Mouse (Mus musculus) midbrain, embryonic 12.5 days (tissue): Measurements from ENCODE around the gene Rbm12. TPM values are rescaled to one million over a fixed set of nuclear protein-coding genes. Genes with fewer than 3 reads are reported as not detected.
"Not testable (repeated sequence)": the region's sequence is repeated elsewhere in the genome, so short reads cannot be mapped to it uniquely, and the experiment has no call there.

Experiments
- ATAC-seq: fragments of 200-750 bp; cut with Nextera tagmentation; 2 replicates; pipeline ENCODE4 v1.8.0; 2017; ENCODE audit warnings: low read depth, moderate TSS enrichment, moderate library complexity; ENCODE audit not compliant: low FRiP score
- H3K27ac ChIP-seq: fragments of 300-500 bp; sonication (generic); replicated peaks from 2 replicates; pipeline ENCODE4 v1.5.1; 2016; ENCODE audit warnings: mild to moderate bottlenecking
- H3K27me3 ChIP-seq: fragments of 300-500 bp; sonication (generic); 2 replicates; pipeline ENCODE4 v1.6.1; 2016; ENCODE audit warnings: mild to moderate bottlenecking
- H3K36me3 ChIP-seq: fragments of 300-500 bp; sonication (generic); 2 replicates; pipeline ENCODE4 v1.6.1; 2016
- H3K4me1 ChIP-seq: fragments of 300-500 bp; sonication (generic); 2 replicates; pipeline ENCODE4 v1.6.1; 2016
- H3K4me2 ChIP-seq: fragments of 300-500 bp; sonication (generic); replicated peaks from 2 replicates; pipeline ENCODE4 v1.6.1; 2016; ENCODE audit warnings: mild to moderate bottlenecking, moderate library complexity
- H3K4me3 ChIP-seq: fragments of 300-500 bp; sonication (generic); 2 replicates; pipeline ENCODE4 v1.5.1; 2016; ENCODE audit warnings: mild to moderate bottlenecking
- H3K9ac ChIP-seq: fragments of 300-500 bp; sonication (generic); replicated peaks from 2 replicates; pipeline ENCODE4 v1.6.1; 2016; ENCODE audit warnings: mild to moderate bottlenecking, moderate library complexity
- H3K9me3 ChIP-seq: fragments of 300-500 bp; sonication (generic); 2 replicates; pipeline ENCODE4 v1.6.1; 2016; ENCODE audit warnings: mild to moderate bottlenecking
- WGBS: fragments of 180-500 bp; shearing (Covaris S2); methylation state at CpG from one replicate; pipeline ENCODE4 v1.1.7; 2016; 5-methylcytosine and 5-hydroxymethylcytosine counted together
- polyA plus RNA-seq: library from polyadenylated mRNA; unstranded; fragments of >200 nt; fragmentation: Nextera tagmentation; extraction: Ambion mirVana; gene quantifications from 2 replicates; pipeline ENCODE4 v1.2.1, GENCODE M21; 2016

Gene Rbm12
- polyA plus RNA-seq, 1 experiment from 2014 or later, result 47.4 TPM

- Histone ChIP-seq H3K9me3 (no peaks in the 10 kb centered on the region), H3K27ac (no peak overlapping the region), H3K4me2 (no peak overlapping the region), H3K4me1 (no peaks in the 10 kb centered on the region), H3K4me3 (no peak overlapping the region), H3K9ac (no peak overlapping the region), H3K27me3 (no peaks in the 10 kb centered on the region), H3K36me3 (peaks cover 11% of the 10 kb centered on the region)
- 93% methylated on average over 5 of the region's 5 CpGs for WGBS
- no peak for ATAC-seq
Observed at GRCm38 (mm10) chr2:156123731-156124130, 12.0 kb upstream of the Rbm12 start.

GRCm38 (mm10) chr2:156119566-156119965, 7.8 kb upstream of the Rbm12 start:
- H3K9me3 ChIP-seq, result no peaks in the 10 kb centered on the region
- ATAC-seq, result no peak
- no peak overlapping the region for H3K4me3 ChIP-seq
- no peak overlapping the region for H3K27ac ChIP-seq
- H3K36me3 ChIP-seq, result peaks cover 11% of the 10 kb centered on the region
- H3K4me2 ChIP-seq, result no peak overlapping the region
- no peaks in the 10 kb centered on the region for H3K27me3 ChIP-seq
- no peaks in the 10 kb centered on the region for H3K4me1 ChIP-seq
- H3K9ac ChIP-seq, result no peak overlapping the region

GRCm38 (mm10) chr2:156112080-156112423, 274 bp upstream of the Rbm12 start:
- 19% methylated on average over 5 of the region's 5 CpGs for WGBS
- Histone ChIP-seq H3K9ac (peak overlapping the region; percentile 96), H3K4me1 (peaks cover 11% of the 10 kb centered on the region), H3K4me2 (peak overlapping the region; percentile 53), H3K27ac (peak overlapping the region; percentile 81), H3K4me3 (peak overlapping the region; percentile 96)
- not testable (repeated sequence) for H3K36me3 ChIP-seq, ATAC-seq, H3K27me3 ChIP-seq, H3K9me3 ChIP-seq

DNA sequence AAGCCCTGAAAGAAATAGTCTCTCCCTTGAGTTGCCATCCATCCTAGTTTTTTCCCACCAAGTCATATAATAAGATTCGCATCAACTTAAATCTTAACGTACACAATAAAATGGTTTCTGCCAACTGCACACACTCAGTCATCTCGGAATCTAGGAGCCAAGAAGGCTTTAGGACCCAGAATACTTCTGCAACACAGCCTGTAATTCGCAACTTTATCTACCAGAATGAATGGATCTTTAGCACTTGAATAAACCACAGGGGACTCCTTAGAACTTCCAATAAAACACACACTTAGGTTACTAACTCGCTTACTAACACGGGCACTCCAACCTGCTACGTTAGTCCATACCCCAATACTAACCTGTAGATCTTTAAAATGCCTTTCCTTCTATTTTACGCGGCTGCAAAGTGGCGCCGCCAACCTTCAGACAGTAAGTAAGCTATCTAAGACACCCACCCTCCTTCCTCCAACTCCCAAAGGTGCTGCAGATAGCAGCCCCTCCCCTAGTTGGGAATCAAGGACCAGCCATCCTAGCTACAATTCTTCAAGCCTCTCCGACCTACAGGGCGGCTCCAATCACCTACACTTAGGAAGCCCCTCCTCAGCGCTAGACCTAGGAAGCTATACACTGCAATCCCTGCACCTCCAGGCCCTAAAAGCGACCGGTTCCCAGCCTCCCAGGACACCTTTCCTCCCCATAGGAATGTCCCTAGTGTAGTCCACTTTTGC, 986 bp downstream of the Rbm12 start:
- peak; percentile 69 for ATAC-seq
- Histone ChIP-seq H3K4me3 (peak overlapping the region; percentile 96), H3K9me3 (no peaks in the 10 kb centered on the region), H3K27ac (peak overlapping the region; percentile 81), H3K4me2 (peak overlapping the region; percentile 66), H3K36me3 (peaks cover 7% of the 10 kb centered on the region; the same call in 1 of the 2 replicates), H3K27me3 (no peaks in the 10 kb centered on the region), H3K9ac (peak overlapping the region; percentile 96), H3K4me1 (peaks cover 15% of the 10 kb centered on the region)
- WGBS, result under 1% methylated on average over 16 of the region's 16 CpGs

DNA sequence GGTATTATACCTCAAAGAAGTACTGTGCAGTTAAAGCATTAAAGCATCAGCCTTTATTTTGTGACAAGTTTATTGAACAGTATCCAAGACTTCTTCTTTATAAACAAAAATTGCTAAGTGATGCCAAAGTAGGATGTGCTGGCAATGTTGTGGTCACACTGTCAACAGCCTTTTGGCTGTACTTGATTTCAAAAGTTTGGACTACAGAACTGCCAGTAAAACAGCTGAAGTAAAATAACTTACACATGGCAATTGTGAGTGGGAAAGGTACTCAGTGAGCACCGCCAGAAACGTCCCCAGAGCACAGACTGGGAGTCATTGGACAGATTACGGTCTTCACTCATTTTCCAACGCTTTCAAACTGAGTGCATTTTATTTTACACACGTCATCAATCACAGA, 19.9 kb downstream of the Rbm12 start:
- Histone ChIP-seq H3K27me3 (no peaks in the 10 kb centered on the region), H3K9ac (no peak overlapping the region), H3K36me3 (peaks cover 23% of the 10 kb centered on the region), H3K27ac (no peak overlapping the region), H3K9me3 (no peaks in the 10 kb centered on the region), H3K4me2 (no peak overlapping the region), H3K4me1 (peaks cover 19% of the 10 kb centered on the region), H3K4me3 (no peak overlapping the region)
- WGBS, result 94% methylated on average over 5 of the region's 5 CpGs
- ATAC-seq, result no peak

GRCm38 (mm10) chr2:156089799-156090198, 22.0 kb downstream of the Rbm12 start:
- Histone ChIP-seq H3K27me3 (no peaks in the 10 kb centered on the region), H3K27ac (peak overlapping the region; percentile 58), H3K9ac (no peak overlapping the region), H3K4me1 (peaks cover 19% of the 10 kb centered on the region), H3K36me3 (0 out of 2 replicates have a peak, but pooled peaks cover 2% of the 10 kb centered on the region), H3K9me3 (no peaks in the 10 kb centered on the region), H3K4me2 (no peak overlapping the region), H3K4me3 (no peak overlapping the region)
- WGBS, result 54% methylated on average over 1 of the region's 1 CpGs
- ATAC-seq, result peak; percentile 65

DNA sequence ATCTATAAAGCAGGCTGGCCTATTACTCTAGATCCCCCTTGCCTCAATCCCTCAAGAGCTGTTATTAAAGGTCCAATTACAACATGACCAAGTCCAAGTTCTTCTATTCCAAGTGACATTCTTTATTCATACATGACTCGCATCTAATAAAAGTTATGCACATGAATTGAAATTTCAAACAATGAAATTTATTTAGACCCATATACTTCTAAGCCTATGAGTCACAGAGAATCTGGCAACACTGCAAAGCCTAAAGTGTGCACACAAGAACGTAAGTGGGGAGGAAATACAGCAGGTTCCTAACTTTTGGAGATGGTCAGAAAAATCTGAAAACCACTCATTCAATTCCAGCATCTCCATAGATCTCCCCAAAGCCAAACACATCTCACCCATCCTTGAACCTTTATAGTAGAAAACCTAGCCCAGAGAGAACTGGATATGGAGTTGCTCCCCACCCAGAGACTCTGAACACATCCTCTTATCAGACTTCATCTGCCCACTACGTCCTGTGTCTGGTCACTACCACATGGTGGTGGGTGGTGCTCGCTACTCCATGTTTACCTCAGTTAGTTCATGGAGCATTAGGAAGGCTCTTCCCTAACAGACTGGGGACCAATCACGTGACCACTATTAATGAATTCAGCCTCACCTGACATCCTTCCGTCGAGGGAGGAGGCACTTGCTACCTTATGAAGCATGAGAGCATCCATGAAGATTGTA, 24.2 kb downstream of the Rbm12 start:
- Histone ChIP-seq H3K36me3 (no peaks in the 10 kb centered on the region), H3K4me2 (no peak overlapping the region), H3K27ac (no peak overlapping the region), H3K27me3 (no peaks in the 10 kb centered on the region), H3K9me3 (no peaks in the 10 kb centered on the region), H3K4me1 (peaks cover 19% of the 10 kb centered on the region), H3K9ac (no peak overlapping the region), H3K4me3 (no peak overlapping the region)
- no peak for ATAC-seq
- 91% methylated on average over 7 of the region's 7 CpGs for WGBS

DNA sequence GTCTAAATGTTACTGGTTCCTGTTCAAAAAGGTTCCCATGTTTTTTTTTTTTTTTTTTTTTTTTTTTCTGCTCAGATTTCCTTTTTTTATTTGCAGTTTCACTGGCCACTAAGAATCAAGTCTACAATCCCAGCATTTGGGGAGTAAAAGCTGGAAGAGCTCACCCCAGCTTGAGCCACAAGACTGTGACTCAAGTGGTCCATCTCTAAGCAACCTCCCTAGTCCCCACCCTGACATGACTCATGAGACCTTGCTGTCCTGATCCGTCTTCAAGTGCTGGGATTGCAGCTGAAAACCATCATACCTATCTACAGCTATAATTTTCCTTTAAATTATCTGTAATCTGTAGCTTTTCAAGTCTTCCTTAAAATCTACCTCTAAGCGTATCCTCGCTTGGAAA, 27.2 kb downstream of the Rbm12 start:
- no peak overlapping the region for H3K9ac ChIP-seq

GRCm38 (mm10) chr2:156080391-156080790, 31.4 kb downstream of the Rbm12 start:
- Histone ChIP-seq H3K27ac (no peak overlapping the region), H3K9ac (no peak overlapping the region), H3K4me1 (0 out of 2 replicates have a peak, but pooled peaks cover 2% of the 10 kb centered on the region), H3K9me3 (no peaks in the 10 kb centered on the region), H3K4me3 (no peak overlapping the region), H3K36me3 (peaks cover 43% of the 10 kb centered on the region), H3K27me3 (no peaks in the 10 kb centered on the region), H3K4me2 (no peak overlapping the region)
- ATAC-seq, result no peak
- WGBS, result 93% methylated on average over 7 of the region's 7 CpGs

More for the DNA sequence above, 27.2 kb downstream of the Rbm12 start:
- no peak overlapping the region for H3K4me2 ChIP-seq
- 92% methylated on average over 3 of the region's 3 CpGs for WGBS
- H3K36me3 ChIP-seq, result peaks cover 1% of the 10 kb centered on the region; the same call in 1 of the 2 replicates
- ATAC-seq, result no peak
- H3K4me3 ChIP-seq, result no peak overlapping the region
- H3K9me3 ChIP-seq, result no peaks in the 10 kb centered on the region
- no peaks in the 10 kb centered on the region for H3K27me3 ChIP-seq
- peaks cover 6% of the 10 kb centered on the region for H3K4me1 ChIP-seq
- H3K27ac ChIP-seq, result no peak overlapping the region

GRCm38 (mm10) chr2:156079674-156080073, 32.1 kb downstream of the Rbm12 start:
- 0 out of 2 replicates have a peak, but pooled peaks cover 2% of the 10 kb centered on the region for H3K4me1 ChIP-seq
- H3K27me3 ChIP-seq, result no peaks in the 10 kb centered on the region
- no peaks in the 10 kb centered on the region for H3K9me3 ChIP-seq
- H3K4me3 ChIP-seq, result no peak overlapping the region
- peaks cover 50% of the 10 kb centered on the region for H3K36me3 ChIP-seq
- 71% methylated on average over 4 of the region's 4 CpGs for WGBS
- H3K27ac ChIP-seq, result no peak overlapping the region
- no peak overlapping the region for H3K4me2 ChIP-seq
- no peak overlapping the region for H3K9ac ChIP-seq
- no peak for ATAC-seq

DNA sequence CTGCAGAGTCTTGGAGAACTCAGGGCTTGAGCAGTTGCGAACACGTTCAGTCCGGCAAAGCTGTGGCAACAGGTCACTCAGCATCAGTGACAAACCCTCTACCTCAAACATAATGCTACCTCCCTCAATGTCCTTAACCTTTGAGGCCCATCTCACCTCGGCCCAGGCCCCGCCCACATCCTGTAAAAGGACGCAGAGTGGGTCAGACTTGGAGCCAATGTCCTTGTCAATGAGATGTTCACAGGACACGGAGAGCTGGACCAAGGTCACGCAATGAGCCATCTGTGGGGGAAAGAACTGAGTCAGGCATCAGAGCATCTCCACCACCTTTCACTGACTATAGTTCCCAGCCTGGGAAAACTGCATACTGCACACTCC, 32.6 kb downstream of the Rbm12 start:
- no peaks in the 10 kb centered on the region for H3K27me3 ChIP-seq
- H3K9ac ChIP-seq, result no peak overlapping the region
- H3K36me3 ChIP-seq, result peaks cover 55% of the 10 kb centered on the region
- 0 out of 2 replicates have a peak, but pooled peaks cover 2% of the 10 kb centered on the region for H3K4me1 ChIP-seq
- no peak overlapping the region for H3K27ac ChIP-seq
- H3K4me3 ChIP-seq, result no peak overlapping the region
- H3K9me3 ChIP-seq, result no peaks in the 10 kb centered on the region
- ATAC-seq, result no peak
- no peak overlapping the region for H3K4me2 ChIP-seq
- 91% methylated on average over 8 of the region's 8 CpGs for WGBS

DNA sequence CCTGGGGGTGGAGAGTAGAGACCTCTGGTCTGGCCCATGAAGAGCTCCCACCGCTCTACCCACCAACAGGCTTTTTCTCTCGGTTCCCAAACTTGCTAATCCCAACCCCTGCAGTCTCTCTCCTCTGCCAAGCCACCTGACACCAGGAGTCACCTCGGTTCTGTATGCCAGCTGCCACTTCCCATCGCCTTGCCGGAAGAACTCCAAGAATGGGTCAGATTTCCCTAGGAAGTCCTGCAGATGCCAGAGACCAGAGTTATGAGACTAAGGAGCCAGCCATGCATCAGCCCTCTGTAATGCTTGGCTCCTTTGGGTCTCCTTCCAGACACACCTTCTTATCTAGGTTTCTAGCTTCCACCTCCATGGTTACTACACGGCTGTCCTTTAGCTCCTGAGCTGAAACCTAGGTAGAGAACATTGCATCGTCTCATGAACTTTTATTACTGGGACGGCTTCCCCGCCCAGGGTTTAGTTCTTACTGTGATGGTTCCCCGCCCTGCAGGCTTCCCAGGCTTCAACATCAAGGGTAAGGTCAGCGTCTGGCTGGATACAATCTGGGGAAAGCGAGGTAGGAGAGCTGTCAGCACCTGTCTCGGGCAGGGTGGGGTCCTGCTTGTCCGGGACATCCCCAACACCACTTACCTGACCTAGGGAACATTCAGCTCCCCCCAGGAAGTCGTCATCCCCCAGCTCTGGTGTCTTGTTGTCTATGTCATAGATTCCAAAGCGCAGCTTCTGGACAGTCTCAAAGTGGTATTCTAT, 33.2 kb downstream of the Rbm12 start:
- Histone ChIP-seq H3K27ac (no peak overlapping the region), H3K4me2 (no peak overlapping the region), H3K36me3 (peaks cover 61% of the 10 kb centered on the region), H3K9me3 (no peaks in the 10 kb centered on the region), H3K4me1 (0 out of 2 replicates have a peak, but pooled peaks cover 2% of the 10 kb centered on the region), H3K4me3 (no peak overlapping the region), H3K27me3 (no peaks in the 10 kb centered on the region), H3K9ac (no peak overlapping the region)
- no peak for ATAC-seq
- whole genome bisulfite sequencing, result 95% methylated on average over 16 of the region's 16 CpGs
